Comparison of ENCODE assay signal across 11 mouse cellular contexts in the genomic region with DNA sequence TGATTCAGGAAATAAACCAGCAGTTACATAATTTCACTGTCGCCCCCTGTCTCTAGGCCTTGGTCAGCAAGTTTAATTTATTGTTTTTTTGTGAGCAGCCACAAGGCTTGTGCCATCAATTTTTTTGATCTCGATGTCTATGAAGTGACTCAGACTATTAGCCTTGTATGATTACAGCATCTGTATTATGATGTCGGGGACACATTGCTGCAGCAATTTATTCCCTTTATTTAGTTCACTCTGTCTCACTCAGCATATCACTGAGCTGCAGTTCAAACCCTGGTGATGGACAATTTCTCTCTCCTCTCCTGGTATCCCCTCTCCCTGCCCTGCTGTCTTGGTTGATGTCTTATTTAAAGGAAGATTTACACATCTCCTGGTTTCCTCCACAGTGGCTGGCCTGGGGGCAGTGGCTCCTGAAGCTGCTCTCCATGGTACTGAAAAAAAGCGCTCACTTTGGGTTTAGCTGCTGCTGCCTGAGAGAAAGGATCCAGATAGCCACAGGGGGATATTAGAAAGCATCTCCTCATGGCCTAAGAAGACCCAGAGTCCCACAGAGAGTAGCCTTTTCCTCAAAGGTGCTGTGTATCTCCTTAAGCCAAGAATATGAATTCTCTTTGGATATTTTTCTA. TPM values are rescaled to one million over a fixed set of nuclear protein-coding genes. Genes with fewer than 3 reads are reported as not detected.
DNase-seq lines count a peak whose midpoint lies in the region; ATAC-seq and TF ChIP-seq lines count a peak whose summit lies in the region.
"Had no signal": no experiment of that assay in that cellular context is flagged by ENCODE, and none has a peak within 500 bp of the region (broad histone marks: within the 10 kb centered on the region; RNA-seq: fewer than 3 reads in every experiment).

No protein-coding gene starts in this region.

- no peak for TF ChIP-seq CTCF in heart, postnatal 0 days (IDR thresholded peaks at IDR 0.05; ENCODE audit: low read depth)
- TF ChIP-seq CTCF in stomach, postnatal 0 days (IDR thresholded peaks at IDR 0.05; ENCODE audit: low read depth), result no peak

- H3K4me3 ChIP-seq in heart, postnatal 0 days (ENCODE audit: low read depth, low read length), result no peak overlapping the region
- no peak overlapping the region for H3K4me3 ChIP-seq in midbrain, embryonic 10.5 days
- H3K4me3 ChIP-seq in midbrain, embryonic 16.5 days (ENCODE audit: low read depth, low read length), result no peak overlapping the region
- no peak overlapping the region for H3K4me3 ChIP-seq in embryonic facial prominence, embryonic 11.5 days (ENCODE audit: low read depth, low read length)
- no peak overlapping the region for H3K4me3 ChIP-seq in stomach, postnatal 0 days (ENCODE audit: low read depth, low read length)
- no peak overlapping the region for H3K4me3 ChIP-seq in liver, embryonic 11.5 days (ENCODE audit: low read depth, low read length)
- H3K4me3 ChIP-seq: stomach, embryonic 15.5 days had no signal

- no peak overlapping the region for H3K9ac ChIP-seq in heart, postnatal 0 days (replicated peaks; ENCODE audit: low read depth, low read length)
- H3K9ac ChIP-seq in midbrain, embryonic 16.5 days (ENCODE audit: low read depth, low read length), result no peak overlapping the region
- no peak overlapping the region for H3K9ac ChIP-seq in embryonic facial prominence, embryonic 11.5 days (replicated peaks; ENCODE audit: low read length)
- no peak overlapping the region for H3K9ac ChIP-seq in stomach, postnatal 0 days (ENCODE audit: low read length)
- H3K9ac ChIP-seq in liver, embryonic 11.5 days (ENCODE audit: low read depth, low read length), result no peak overlapping the region
- H3K9ac ChIP-seq: stomach, embryonic 15.5 days had no signal

- H3K27me3 ChIP-seq in heart, postnatal 0 days (ENCODE audit: control insufficient read depth, insufficient read depth, low read length), result no peaks in the 10 kb centered on the region
- no peaks in the 10 kb centered on the region for H3K27me3 ChIP-seq in midbrain, embryonic 10.5 days (ENCODE audit: low read depth, poor library complexity, severe bottlenecking)
- no peaks in the 10 kb centered on the region for H3K27me3 ChIP-seq in midbrain, embryonic 16.5 days (ENCODE audit: control insufficient read depth, insufficient read depth, low read depth, low read length)
- no peaks in the 10 kb centered on the region for H3K27me3 ChIP-seq in embryonic facial prominence, embryonic 11.5 days (ENCODE audit: control insufficient read depth, insufficient read depth, low read length)
- no peaks in the 10 kb centered on the region for H3K27me3 ChIP-seq in stomach, postnatal 0 days (ENCODE audit: control insufficient read depth, insufficient read depth, low read length)
- no peaks in the 10 kb centered on the region for H3K27me3 ChIP-seq in liver, embryonic 11.5 days (replicated peaks; ENCODE audit: control insufficient read depth, insufficient read depth, low read length)
- H3K27me3 ChIP-seq: stomach, embryonic 15.5 days had no signal

- no peak for ATAC-seq in heart, postnatal 0 days (ENCODE audit: insufficient read depth, low read depth)
- ATAC-seq in midbrain, embryonic 16.5 days, result no peak
- no peak for ATAC-seq in embryonic facial prominence, embryonic 11.5 days (replicated peaks; ENCODE audit: insufficient number of reproducible peaks, low FRiP score, low TSS enrichment, low read depth)
- no peak for ATAC-seq in stomach, postnatal 0 days (ENCODE audit: low FRiP score, low TSS enrichment)
- ATAC-seq in liver, embryonic 11.5 days (replicated peaks; ENCODE audit: low FRiP score), result no peak

- intact Hi-C loops in heart, postnatal 36 days (cut with DNase I), result no loop called here

- H3K27ac ChIP-seq in heart, postnatal 0 days (ENCODE audit: low read depth), result no peak overlapping the region
- no peak overlapping the region for H3K27ac ChIP-seq in midbrain, embryonic 10.5 days (replicated peaks)
- H3K27ac ChIP-seq in midbrain, embryonic 16.5 days (ENCODE audit: low read length), result no peak overlapping the region
- no peak overlapping the region for H3K27ac ChIP-seq in embryonic facial prominence, embryonic 11.5 days (replicated peaks; ENCODE audit: low read depth, low read length)
- H3K27ac ChIP-seq in stomach, postnatal 0 days (replicated peaks), result no peak overlapping the region
- no peak overlapping the region for H3K27ac ChIP-seq in liver, embryonic 11.5 days (ENCODE audit: low read depth, low read length)
- H3K27ac ChIP-seq: stomach, embryonic 15.5 days had no signal

- no peaks in the 10 kb centered on the region for H3K4me1 ChIP-seq in heart, postnatal 0 days (ENCODE audit: control insufficient read depth, insufficient read depth)
- no peaks in the 10 kb centered on the region for H3K4me1 ChIP-seq in midbrain, embryonic 10.5 days
- H3K4me1 ChIP-seq in midbrain, embryonic 16.5 days (ENCODE audit: control insufficient read depth, insufficient read depth, low read length), result no peaks in the 10 kb centered on the region
- no peaks in the 10 kb centered on the region for H3K4me1 ChIP-seq in embryonic facial prominence, embryonic 11.5 days (ENCODE audit: control insufficient read depth, insufficient read depth, low read length)
- no peaks in the 10 kb centered on the region for H3K4me1 ChIP-seq in stomach, postnatal 0 days (replicated peaks; ENCODE audit: control insufficient read depth, insufficient read depth)
- no peaks in the 10 kb centered on the region for H3K4me1 ChIP-seq in liver, embryonic 11.5 days (replicated peaks; ENCODE audit: control insufficient read depth, insufficient read depth, low read length)
- H3K4me1 ChIP-seq: stomach, embryonic 15.5 days had no signal

- DNase-seq in heart, postnatal 0 days (ENCODE audit: low spot score), result peak; percentile 8
- DNase-seq in heart, postnatal 36 days, result no peak
- peak; percentile 38 for DNase-seq in midbrain, embryonic 10.5 days (ENCODE audit: low spot score)
- peak; percentile 84 for DNase-seq in embryonic facial prominence, embryonic 11.5 days (ENCODE audit: low spot score)
- DNase-seq in stomach, postnatal 0 days (ENCODE audit: low spot score), result peak; percentile 20
- DNase-seq in layer of hippocampus, postnatal 36 days, result no peak
- DNase-seq in liver, embryonic 11.5 days (ENCODE audit: low spot score), result no peak
- DNase-seq: gastrocnemius, postnatal 14 days had no signal

- H3K9me3 ChIP-seq in heart, postnatal 0 days (replicated peaks; ENCODE audit: control insufficient read depth, low read length), result no peaks in the 10 kb centered on the region
- H3K9me3 ChIP-seq in midbrain, embryonic 10.5 days (replicated peaks), result no peaks in the 10 kb centered on the region
- H3K9me3 ChIP-seq in midbrain, embryonic 16.5 days (replicated peaks; ENCODE audit: control insufficient read depth, low read length, poor library complexity, severe bottlenecking), result no peaks in the 10 kb centered on the region
- no peaks in the 10 kb centered on the region for H3K9me3 ChIP-seq in embryonic facial prominence, embryonic 11.5 days (replicated peaks; ENCODE audit: control insufficient read depth, low read length)
- no peaks in the 10 kb centered on the region for H3K9me3 ChIP-seq in stomach, postnatal 0 days (ENCODE audit: control insufficient read depth, low read length)
- H3K9me3 ChIP-seq in liver, embryonic 11.5 days (ENCODE audit: control insufficient read depth, low read length), result no peaks in the 10 kb centered on the region
- H3K9me3 ChIP-seq: stomach, embryonic 15.5 days had no signal

- no peak for TF ChIP-seq EP300 in heart, postnatal 0 days (IDR thresholded peaks at IDR 0.05; ENCODE audit: low read depth)
- TF ChIP-seq EP300 in stomach, postnatal 0 days (optimal IDR thresholded peaks at IDR 0.05), result no peak

- no peaks in the 10 kb centered on the region for H3K36me3 ChIP-seq in heart, postnatal 0 days (replicated peaks; ENCODE audit: control insufficient read depth, insufficient read depth, low read length)
- no peaks in the 10 kb centered on the region for H3K36me3 ChIP-seq in midbrain, embryonic 10.5 days
- no peaks in the 10 kb centered on the region for H3K36me3 ChIP-seq in midbrain, embryonic 16.5 days (ENCODE audit: control insufficient read depth, insufficient read depth, low read length)
- H3K36me3 ChIP-seq in embryonic facial prominence, embryonic 11.5 days (replicated peaks; ENCODE audit: control insufficient read depth, insufficient read depth, low read depth, low read length), result no peaks in the 10 kb centered on the region
- no peaks in the 10 kb centered on the region for H3K36me3 ChIP-seq in stomach, postnatal 0 days (ENCODE audit: control insufficient read depth, insufficient read depth, low read length)
- H3K36me3 ChIP-seq in liver, embryonic 11.5 days (ENCODE audit: control insufficient read depth, insufficient read depth, low read length), result no peaks in the 10 kb centered on the region
- H3K36me3 ChIP-seq: stomach, embryonic 15.5 days had no signal

- WGBS in heart, postnatal 0 days, result 55% methylated on average over 4 of the region's 4 CpGs
- 69% methylated on average over 4 of the region's 4 CpGs for WGBS in midbrain, embryonic 10.5 days
- WGBS in midbrain, embryonic 16.5 days, result 62% methylated on average over 4 of the region's 4 CpGs
- WGBS in embryonic facial prominence, embryonic 11.5 days, result 70% methylated on average over 4 of the region's 4 CpGs
- 61% methylated on average over 4 of the region's 4 CpGs for WGBS in stomach, postnatal 0 days
- WGBS in liver, embryonic 11.5 days, result 54% methylated on average over 4 of the region's 4 CpGs

- no peak overlapping the region for H3K4me2 ChIP-seq in heart, postnatal 0 days (ENCODE audit: low read depth, low read length)
- no peak overlapping the region for H3K4me2 ChIP-seq in midbrain, embryonic 16.5 days (ENCODE audit: low read length)
- H3K4me2 ChIP-seq in embryonic facial prominence, embryonic 11.5 days (ENCODE audit: low read depth, low read length), result no peak overlapping the region
- no peak overlapping the region for H3K4me2 ChIP-seq in stomach, postnatal 0 days (replicated peaks; ENCODE audit: low read depth)
- H3K4me2 ChIP-seq in liver, embryonic 11.5 days, result no peak overlapping the region
- H3K4me2 ChIP-seq: stomach, embryonic 15.5 days had no signal

RNA-seq across cellular contexts. Expression of gene Dab1, which starts 47.3 kb away (rescaled TPM):
- total RNA-seq in heart, postnatal 0 days (2014; rRNA removed; ENCODE audit: low replicate concordance), result 0.12 TPM in 1 of 2 replicates, not detected in the other
- polyA plus RNA-seq in heart, postnatal 0 days (2015; fragmentation: Nextera tagmentation; extraction: Ambion mirVana), result 0.15 and 0.27 TPM in 2 replicates
- not detected for total RNA-seq in heart, postnatal 36 days (2021)
- polyA plus RNA-seq in midbrain, embryonic 10.5 days (2016; fragmentation: Nextera tagmentation; extraction: Ambion mirVana), result 27.0 and 36.1 TPM in 2 replicates
- polyA plus RNA-seq in midbrain, embryonic 16.5 days (2015; fragmentation: Nextera tagmentation; extraction: Ambion mirVana), result 106 and 123 TPM in 2 replicates
- polyA plus RNA-seq in embryonic facial prominence, embryonic 11.5 days (2014; fragmentation: Nextera tagmentation; extraction: Ambion mirVana), result 17.6 and 19.3 TPM in 2 replicates
- 6.1 and 7.4 TPM in 2 replicates for polyA plus RNA-seq in stomach, postnatal 0 days (2015; fragmentation: Nextera tagmentation; extraction: Ambion mirVana)
- 100 to 1,000 TPM; 139 to 161 TPM for total RNA-seq in layer of hippocampus, postnatal 36 days (2021)
- polyA plus RNA-seq in liver, embryonic 11.5 days (2014; fragmentation: Nextera tagmentation; extraction: Ambion mirVana), result 1.8 and 1.9 TPM in 2 replicates
- total RNA-seq: common myeloid progenitor, adult 5-6 weeks had no signal

Comparison
In these comparisons a context has a peak if more than half of its experiments do, and no peak if none do; other contexts are left out.
1. DNase-seq: peak in heart, postnatal 0 days (single experiment), midbrain, embryonic 10.5 days (single experiment), embryonic facial prominence, embryonic 11.5 days (single experiment) and stomach, postnatal 0 days (single experiment); none in heart, postnatal 36 days (0 of 2), layer of hippocampus, postnatal 36 days (0 of 2) and liver, embryonic 11.5 days (single experiment).